Mouse (Mus musculus) liver, embryonic 18 days (tissue): ENCODE data around the gene Aass. TPM values are rescaled to one million over a fixed set of nuclear protein-coding genes. Genes with fewer than 3 reads are reported as not detected.

Source experiments
- polyA plus RNA-seq: library from polyadenylated mRNA; depleted of rRNA; stranded (reverse); fragments of >200 nt; gene quantifications from 2 replicates; pipeline ENCODE4 v1.2.3, GENCODE M21; 2012; rRNA removed

Gene Aass
- 19.5 and 20.1 TPM in 2 replicates for polyA plus RNA-seq

DNA sequence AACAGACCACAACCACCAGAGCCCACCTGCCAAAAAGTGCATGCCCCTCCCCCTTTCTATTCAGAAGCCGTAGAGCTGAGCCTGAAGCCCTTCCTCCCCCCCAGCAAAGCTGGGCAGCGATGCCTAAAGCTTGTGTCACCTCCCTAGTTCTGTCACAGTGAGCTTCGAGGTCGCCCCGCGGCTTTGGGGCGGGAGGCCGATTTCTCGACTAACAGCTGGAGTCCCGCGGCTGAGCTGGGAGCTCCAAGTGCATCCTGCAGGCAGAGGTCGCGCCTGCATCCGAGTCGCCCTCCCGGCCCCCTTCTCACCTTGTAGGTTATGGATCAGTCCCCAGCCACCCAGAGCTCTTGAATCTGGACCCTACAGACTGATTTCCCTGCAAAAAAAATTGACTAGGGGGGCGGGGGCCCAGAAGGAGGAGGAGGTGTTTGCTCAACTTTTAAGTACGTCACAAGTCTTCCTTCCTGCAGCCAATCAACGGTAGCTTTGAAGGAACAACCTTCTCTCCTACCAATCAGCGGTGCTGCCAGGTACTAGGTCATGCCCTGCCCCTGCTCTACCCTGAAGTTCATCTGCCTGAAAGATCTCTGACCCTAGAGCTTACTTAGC lies at the start of gene Aass:
Aass (minus strand) TSS at position 414 of the 609 bp plus-strand sequence.

Other genes with a start within 250 kb of the Aass start
- gene Fezf1, start 115.4 kb upstream of the Aass start, polyA plus RNA-seq: not detected in 2 replicates